Mouse (Mus musculus): ENCODE measurements at regions not wholly inside any gene's neighbourhood (a gene's known extent, or its start where the extent isn't known, plus 50 kb on each side); places are given as distances from the start of the nearest gene placed in this dataset.

DNA sequence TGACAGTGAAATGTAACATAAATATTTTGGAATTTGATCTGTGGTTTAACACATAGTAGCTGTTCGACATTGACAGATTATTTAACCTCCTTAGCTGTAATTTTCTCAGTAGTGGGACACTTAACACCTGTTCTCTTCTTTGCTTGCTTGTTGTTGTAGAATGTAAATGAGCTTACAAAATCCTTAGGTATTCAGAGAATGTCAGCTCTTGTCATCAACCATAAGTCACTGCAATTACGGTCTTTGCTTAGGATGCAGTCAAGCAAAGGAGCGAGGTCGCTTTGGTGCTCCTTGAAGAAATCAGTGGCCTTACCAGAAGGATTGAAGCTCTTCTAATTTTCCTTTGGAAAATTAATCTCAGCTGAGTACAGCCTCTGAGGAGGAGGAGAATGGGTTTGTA lies 311.2 kb upstream of the Pappa start:
- TF ChIP-seq CTCF (IDR thresholded peaks at IDR 0.05; ENCODE audit: extremely low read depth, insufficient read depth, insufficient read length, insufficient replicate concordance) (no peak), POLR2A (IDR thresholded peaks at IDR 0.05; ENCODE audit: low read depth, low read length) (no peak)
